Mouse (Mus musculus): ENCODE data around the gene Nme4. TPM values are rescaled to one million over a fixed set of nuclear protein-coding genes. Genes with fewer than 3 reads are reported as not detected.
"Not testable (repeated sequence)": the region's sequence is repeated elsewhere in the genome, so short reads cannot be mapped to it uniquely, and the experiment has no call there.

Gene Nme4
- 10 to 100 TPM in 1 of 4 experiments, 1 to 10 TPM in 3; 2.1 to 10.4 (median 6.0) TPM for total RNA-seq (2022)

GRCm38 (mm10) chr17:26095121-26095740, at the start of gene Nme4:
Gene Nme4 (minus strand): TSS chr17:26095602.
- peak; percentile 28 for DNase-seq

- DNase-seq = no peak
Measured at GRCm38 (mm10) chr17:26143386-26143785, 48.0 kb upstream of the Nme4 start.

GRCm38 (mm10) chr17:26142796-26143195, 47.4 kb upstream of the Nme4 start:
- DNase-seq = no peak

GRCm38 (mm10) chr17:26138901-26139381, 43.5 kb upstream of the Nme4 start:
- no peak for DNase-seq

GRCm38 (mm10) chr17:26138239-26138836, 42.9 kb upstream of the Nme4 start, which contains the start of gene Axin1:
Gene Axin1 (plus strand): TSS chr17:26138688.
- peak; percentile 94 for DNase-seq

- no peak for DNase-seq
Measured at GRCm38 (mm10) chr17:26137751-26138130, 42.3 kb upstream of the Nme4 start.

- no peak for DNase-seq
Measured at GRCm38 (mm10) chr17:26137106-26137750, 41.8 kb upstream of the Nme4 start.

- DNase-seq = no peak
Measured at GRCm38 (mm10) chr17:26131856-26132853, 36.8 kb upstream of the Nme4 start.

- DNase-seq = no peak
Measured at GRCm38 (mm10) chr17:26131062-26131732, 35.8 kb upstream of the Nme4 start.

GRCm38 (mm10) chr17:26125226-26125625, 29.8 kb upstream of the Nme4 start:
- no peak for DNase-seq

- no peak for DNase-seq
Measured at GRCm38 (mm10) chr17:26124560-26124959, 29.2 kb upstream of the Nme4 start.

- DNase-seq = peak; percentile 82
Measured at GRCm38 (mm10) chr17:26123267-26123684, 27.9 kb upstream of the Nme4 start, which contains the start of gene Mrpl28. Gene Mrpl28 (plus strand): TSS chr17:26123500.

GRCm38 (mm10) chr17:26122431-26123140, 27.2 kb upstream of the Nme4 start:
- DNase-seq = no peak

- DNase-seq = no peak
Measured at GRCm38 (mm10) chr17:26119766-26120710, 24.6 kb upstream of the Nme4 start.

GRCm38 (mm10) chr17:26116503-26117258, 21.3 kb upstream of the Nme4 start:
- no peak for DNase-seq

GRCm38 (mm10) chr17:26115956-26116487, 20.6 kb upstream of the Nme4 start:
- no peak for DNase-seq

- DNase-seq = no peak
Measured at GRCm38 (mm10) chr17:26115205-26115898, 19.9 kb upstream of the Nme4 start.

- not testable (repeated sequence) for DNase-seq
Measured at GRCm38 (mm10) chr17:26114461-26114860, 19.1 kb upstream of the Nme4 start.
